Mouse (Mus musculus) liver, embryonic 15.5 days (tissue): Measurements from ENCODE around the gene Sf1. TPM values are rescaled to one million over a fixed set of nuclear protein-coding genes. Genes with fewer than 3 reads are reported as not detected.

ENCODE experiments used
- ATAC-seq: fragments of 200-750 bp; cut with Nextera tagmentation; 2 replicates; pipeline ENCODE4 v1.8.0; 2017; ENCODE audit warnings: moderate number of reproducible peaks, mild to moderate bottlenecking, moderate library complexity; ENCODE audit not compliant: insufficient read depth
- H3K27ac ChIP-seq: fragments of 300-500 bp; sonication (generic); replicated peaks from 2 replicates; pipeline ENCODE4 v1.5.1; 2015; ENCODE audit warnings: mild to moderate bottlenecking, inconsistent platforms
- H3K27me3 ChIP-seq: fragments of 300-500 bp; sonication (generic); 2 replicates; pipeline ENCODE4 v1.6.1; 2015; ENCODE audit warnings: mild to moderate bottlenecking, inconsistent platforms
- H3K36me3 ChIP-seq: fragments of 300-500 bp; sonication (generic); replicated peaks from 2 replicates; pipeline ENCODE4 v1.6.1; 2015; ENCODE audit warnings: moderate library complexity, mild to moderate bottlenecking, inconsistent platforms
- H3K4me1 ChIP-seq: fragments of 300-500 bp; sonication (generic); replicated peaks from 2 replicates; pipeline ENCODE4 v1.6.1; 2015; ENCODE audit warnings: inconsistent platforms
- H3K4me2 ChIP-seq: fragments of 300-500 bp; sonication (generic); 2 replicates; pipeline ENCODE4 v1.6.1; 2015; ENCODE audit warnings: moderate library complexity, mild to moderate bottlenecking, inconsistent platforms
- H3K4me3 ChIP-seq: fragments of 300-500 bp; sonication (generic); replicated peaks from 2 replicates; pipeline ENCODE4 v1.5.1; 2015; ENCODE audit warnings: mild to moderate bottlenecking, inconsistent platforms
- H3K9ac ChIP-seq: fragments of 300-500 bp; sonication (generic); 2 replicates; pipeline ENCODE4 v1.6.1; 2015; ENCODE audit warnings: moderate library complexity, mild to moderate bottlenecking, inconsistent platforms
- H3K9me3 ChIP-seq: fragments of 300-500 bp; sonication (generic); replicated peaks from 2 replicates; pipeline ENCODE4 v1.6.1; 2016; ENCODE audit warnings: inconsistent platforms
- WGBS: fragments of 180-500 bp; shearing (Covaris S2); methylation state at CpG from one replicate; pipeline ENCODE4 v1.1.7; 2015; ENCODE audit warnings: mixed read lengths; ENCODE audit not compliant: insufficient replicate concordance; 5-methylcytosine and 5-hydroxymethylcytosine counted together
- polyA plus RNA-seq: library from polyadenylated mRNA; unstranded; fragments of >200 nt; fragmentation: Nextera tagmentation; extraction: Ambion mirVana; gene quantifications from 2 replicates; pipeline ENCODE4 v1.2.1, GENCODE M21; 2015

Sf1 gene
- polyA plus RNA-seq, 1 experiment from 2014 or later, result 64.3 TPM

DNA sequence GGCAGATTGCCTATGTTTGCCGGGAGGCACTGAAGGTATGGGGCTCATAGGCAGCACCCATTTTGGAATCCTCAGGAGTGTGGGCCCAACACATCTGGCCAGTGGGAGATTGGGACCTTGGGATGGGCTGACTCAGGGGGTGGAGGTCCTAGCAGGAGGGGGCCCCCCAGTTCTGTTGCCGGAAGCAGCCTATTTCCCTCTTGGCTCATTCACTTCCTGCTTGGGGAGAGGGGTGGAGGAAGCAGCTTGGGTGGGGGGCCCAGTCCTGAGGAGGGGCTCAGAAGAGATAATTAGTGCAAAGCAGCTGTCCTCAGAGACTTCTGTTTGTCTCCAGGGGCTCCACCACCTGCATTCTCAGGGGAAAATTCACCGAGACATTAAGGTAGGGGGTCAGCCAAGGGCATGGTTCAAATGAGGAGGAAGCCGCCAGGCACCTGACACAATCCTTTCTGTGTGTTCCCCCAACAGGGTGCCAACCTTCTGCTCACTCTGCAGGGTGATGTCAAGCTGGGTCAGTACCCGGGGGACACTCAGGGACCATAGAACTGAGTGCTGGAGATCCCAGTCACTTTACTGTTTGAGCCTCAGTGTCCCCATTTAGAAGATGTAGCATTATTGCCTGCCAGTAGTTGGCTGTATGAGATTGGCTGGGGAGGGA is 21.1 kb upstream of the Sf1 start:
- ATAC-seq, result no peak

DNA sequence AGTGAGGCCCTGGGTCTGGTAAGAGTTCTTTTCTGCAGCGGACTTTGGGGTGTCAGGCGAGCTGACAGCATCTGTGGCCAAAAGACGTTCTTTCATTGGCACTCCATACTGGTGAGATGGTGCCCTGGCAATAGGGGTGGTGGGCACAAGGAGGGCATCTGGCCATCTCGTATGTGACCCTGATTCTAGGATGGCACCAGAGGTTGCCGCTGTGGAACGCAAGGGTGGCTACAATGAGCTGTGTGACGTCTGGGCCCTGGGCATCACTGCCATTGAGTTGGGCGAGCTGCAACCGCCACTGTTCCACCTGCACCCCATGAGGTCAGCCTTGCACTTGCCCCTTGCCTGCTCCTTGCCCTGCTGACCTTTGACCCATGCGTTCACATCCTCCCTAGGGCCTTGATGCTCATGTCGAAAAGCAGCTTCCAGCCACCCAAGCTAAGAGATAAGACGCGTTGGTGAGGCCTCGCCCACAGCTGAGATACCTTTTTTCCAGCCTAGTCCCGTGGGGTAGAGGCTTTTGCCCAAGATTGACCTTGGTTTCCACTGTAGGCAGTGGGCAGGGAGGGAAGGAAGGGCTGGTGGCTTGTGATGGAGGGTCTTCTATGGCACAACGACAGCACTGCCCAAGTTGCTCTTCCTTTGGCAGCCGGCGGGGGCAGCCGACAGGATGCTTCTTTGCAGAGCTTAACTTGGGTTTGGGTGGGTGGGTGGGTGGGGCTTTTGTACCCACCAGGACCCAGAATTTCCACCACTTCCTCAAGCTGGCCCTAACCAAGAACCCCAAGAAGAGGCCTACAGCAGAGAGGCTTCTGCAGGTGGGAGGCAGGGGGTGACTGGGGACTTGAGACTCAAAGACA is 20.2 kb upstream of the Sf1 start:
- WGBS, result 56% methylated on average over 19 of the region's 19 CpGs
- peak overlapping the region; percentile 100; the same call in 1 of the 2 replicates for H3K4me2 ChIP-seq
- ATAC-seq, result no peak
- H3K4me1 ChIP-seq, result peaks cover 70% of the 10 kb centered on the region
- no peaks in the 10 kb centered on the region for H3K27me3 ChIP-seq
- H3K36me3 ChIP-seq, result peaks cover 47% of the 10 kb centered on the region
- H3K27ac ChIP-seq, result no peak overlapping the region
- H3K4me3 ChIP-seq, result 0 out of 2 replicates have a peak overlapping the region, but pooled peaks have one; percentile 73
- no peaks in the 10 kb centered on the region for H3K9me3 ChIP-seq
- no peak overlapping the region for H3K9ac ChIP-seq

More for the DNA sequence above, 21.1 kb upstream of the Sf1 start:
- no peaks in the 10 kb centered on the region for H3K9me3 ChIP-seq
- peak overlapping the region; percentile 73 for H3K4me3 ChIP-seq
- H3K36me3 ChIP-seq, result peaks cover 56% of the 10 kb centered on the region
- H3K27ac ChIP-seq, result peak overlapping the region; percentile 71; the same call in 1 of the 2 replicates
- peak overlapping the region; percentile 100 for H3K4me2 ChIP-seq
- no peak overlapping the region for H3K9ac ChIP-seq
- WGBS, result 43% methylated on average over 5 of the region's 5 CpGs
- H3K4me1 ChIP-seq, result peaks cover 75% of the 10 kb centered on the region
- H3K27me3 ChIP-seq, result no peaks in the 10 kb centered on the region

DNA sequence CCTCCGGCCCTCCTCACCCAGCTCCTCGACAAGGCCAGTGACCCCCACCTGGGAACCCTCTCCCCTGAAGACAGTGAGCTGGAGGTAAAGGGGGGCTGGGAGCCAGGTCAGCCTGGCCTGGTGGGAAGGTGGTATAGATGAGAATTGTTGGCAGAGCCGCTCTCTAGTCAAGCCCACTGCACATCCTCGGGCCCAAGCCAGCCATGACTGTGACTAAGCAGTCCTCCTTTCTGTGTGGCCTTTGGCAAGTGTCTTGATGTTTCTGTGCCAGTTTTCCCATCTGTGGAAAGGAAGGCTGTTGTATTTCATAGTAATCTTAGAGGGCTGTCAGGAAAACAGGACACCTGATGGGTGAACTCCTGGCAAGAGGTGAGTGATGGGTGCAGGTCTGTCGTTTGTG is 19.5 kb upstream of the Sf1 start:
- ATAC-seq, result no peak
- peaks cover 74% of the 10 kb centered on the region for H3K4me1 ChIP-seq
- H3K27me3 ChIP-seq, result no peaks in the 10 kb centered on the region
- H3K27ac ChIP-seq, result no peak overlapping the region
- whole genome bisulfite sequencing, result 70% methylated on average over 5 of the region's 5 CpGs
- no peak overlapping the region for H3K4me2 ChIP-seq
- H3K9ac ChIP-seq, result no peak overlapping the region
- no peaks in the 10 kb centered on the region for H3K9me3 ChIP-seq
- no peak overlapping the region for H3K4me3 ChIP-seq
- peaks cover 40% of the 10 kb centered on the region for H3K36me3 ChIP-seq

DNA sequence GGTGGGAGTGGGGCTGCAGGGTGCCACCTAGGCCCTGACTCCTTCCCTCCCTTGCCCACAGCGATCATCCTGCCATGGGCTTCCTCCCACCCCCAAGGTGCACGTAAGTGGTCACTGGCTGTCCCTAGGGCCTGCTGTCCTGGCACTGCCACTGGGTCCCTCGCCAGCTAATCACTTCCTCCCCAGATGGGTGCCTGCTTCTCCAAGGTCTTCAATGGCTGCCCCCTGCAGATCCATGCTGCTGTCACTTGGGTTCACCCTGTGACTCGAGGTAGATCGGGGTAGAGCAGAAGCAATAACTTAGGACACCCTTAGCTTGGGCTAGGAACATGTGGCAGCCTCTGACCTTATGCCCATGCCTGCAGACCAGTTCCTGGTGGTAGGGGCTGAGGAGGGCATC is 17.5 kb upstream of the Sf1 start:
- no peak for ATAC-seq
- Histone ChIP-seq H3K9me3 (no peaks in the 10 kb centered on the region), H3K4me2 (no peak overlapping the region), H3K27me3 (no peaks in the 10 kb centered on the region), H3K9ac (no peak overlapping the region), H3K4me1 (peaks cover 64% of the 10 kb centered on the region), H3K36me3 (peaks cover 27% of the 10 kb centered on the region), H3K4me3 (no peak overlapping the region), H3K27ac (no peak overlapping the region)
- 82% methylated on average over 5 of the region's 5 CpGs for WGBS

DNA sequence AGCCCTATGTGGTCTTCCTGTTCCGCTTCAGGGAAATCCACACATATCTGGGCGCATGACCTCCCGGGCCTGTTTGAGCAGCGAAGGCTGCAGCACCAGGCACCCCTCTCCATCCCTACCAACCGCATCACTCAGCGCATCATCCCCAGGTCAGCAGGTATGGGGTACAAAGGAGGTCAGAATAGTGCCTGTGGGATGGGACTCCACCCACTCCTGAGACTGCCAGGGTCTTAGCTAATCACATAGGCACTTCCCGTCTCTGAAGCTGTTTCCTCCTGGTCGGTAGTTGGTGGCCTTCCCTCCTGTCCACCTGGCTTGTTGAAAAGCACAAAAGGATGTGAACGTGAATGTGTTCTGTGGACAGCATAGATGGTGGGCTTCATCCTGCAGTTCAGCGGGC is 16.8 kb upstream of the Sf1 start:
- Histone ChIP-seq H3K4me3 (no peak overlapping the region), H3K4me2 (no peak overlapping the region), H3K36me3 (peaks cover 27% of the 10 kb centered on the region), H3K27ac (no peak overlapping the region), H3K27me3 (no peaks in the 10 kb centered on the region), H3K4me1 (peaks cover 65% of the 10 kb centered on the region), H3K9ac (no peak overlapping the region), H3K9me3 (no peaks in the 10 kb centered on the region)
- no peak for ATAC-seq
- 75% methylated on average over 10 of the region's 10 CpGs for WGBS

DNA sequence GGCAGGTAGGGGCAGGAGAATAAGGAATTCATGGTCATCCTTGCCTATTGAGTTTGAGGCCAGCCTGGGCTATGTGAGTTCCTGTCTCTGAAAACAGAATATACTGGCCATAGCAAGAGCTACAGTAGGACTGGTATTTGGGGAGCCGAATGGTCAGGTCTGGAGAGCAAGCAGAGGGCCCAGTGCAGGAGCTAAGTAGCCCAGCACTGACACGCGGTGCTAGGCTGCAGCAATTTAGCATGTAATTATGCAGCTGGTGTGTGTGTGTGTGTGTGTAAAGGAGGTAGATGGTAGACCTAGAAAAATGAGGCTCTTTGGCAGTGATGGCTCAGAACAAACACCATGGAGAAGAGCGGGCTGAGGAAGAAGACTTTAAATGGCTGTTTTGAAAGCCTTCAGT is 15.9 kb upstream of the Sf1 start:
- Histone ChIP-seq H3K4me1 (peaks cover 59% of the 10 kb centered on the region), H3K27ac (no peak overlapping the region)
- WGBS, result 87% methylated on average over 4 of the region's 4 CpGs

DNA sequence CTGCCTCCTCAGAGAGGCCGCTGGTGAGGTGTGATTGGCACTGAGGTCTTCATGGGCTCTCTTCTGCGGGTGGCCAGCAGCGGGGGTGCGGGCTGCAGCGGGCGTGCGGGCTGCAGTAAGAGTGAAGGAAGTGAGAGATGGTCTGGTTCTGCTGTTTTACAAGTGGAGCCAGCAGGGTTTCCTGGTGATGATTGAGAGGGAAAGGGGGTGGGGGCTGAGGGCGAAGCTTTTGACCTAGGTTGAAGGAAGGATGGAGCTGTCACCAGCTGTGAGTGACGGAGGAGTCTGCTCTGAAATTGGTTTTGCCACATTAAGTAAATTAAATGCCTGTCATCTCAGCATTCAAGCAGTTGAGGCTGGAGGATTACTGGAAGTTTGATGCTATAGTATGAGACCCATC is 14.8 kb upstream of the Sf1 start:
- Histone ChIP-seq H3K27me3 (no peaks in the 10 kb centered on the region), H3K9me3 (no peaks in the 10 kb centered on the region), H3K36me3 (peaks cover 35% of the 10 kb centered on the region), H3K9ac (peak overlapping the region; percentile 16; the same call in 1 of the 2 replicates), H3K4me3 (no peak overlapping the region), H3K4me2 (peak overlapping the region; percentile 23; the same call in 1 of the 2 replicates), H3K4me1 (peaks cover 50% of the 10 kb centered on the region), H3K27ac (peak overlapping the region; percentile 5; the same call in 1 of the 2 replicates)
- WGBS, result 31% methylated on average over 9 of the region's 9 CpGs
- no peak for ATAC-seq

More for the DNA sequence above, 15.9 kb upstream of the Sf1 start:
- Histone ChIP-seq H3K4me2 (no peak overlapping the region), H3K27me3 (no peaks in the 10 kb centered on the region), H3K36me3 (peaks cover 27% of the 10 kb centered on the region), H3K4me3 (no peak overlapping the region), H3K9ac (no peak overlapping the region), H3K9me3 (no peaks in the 10 kb centered on the region)
- ATAC-seq, result no peak

DNA sequence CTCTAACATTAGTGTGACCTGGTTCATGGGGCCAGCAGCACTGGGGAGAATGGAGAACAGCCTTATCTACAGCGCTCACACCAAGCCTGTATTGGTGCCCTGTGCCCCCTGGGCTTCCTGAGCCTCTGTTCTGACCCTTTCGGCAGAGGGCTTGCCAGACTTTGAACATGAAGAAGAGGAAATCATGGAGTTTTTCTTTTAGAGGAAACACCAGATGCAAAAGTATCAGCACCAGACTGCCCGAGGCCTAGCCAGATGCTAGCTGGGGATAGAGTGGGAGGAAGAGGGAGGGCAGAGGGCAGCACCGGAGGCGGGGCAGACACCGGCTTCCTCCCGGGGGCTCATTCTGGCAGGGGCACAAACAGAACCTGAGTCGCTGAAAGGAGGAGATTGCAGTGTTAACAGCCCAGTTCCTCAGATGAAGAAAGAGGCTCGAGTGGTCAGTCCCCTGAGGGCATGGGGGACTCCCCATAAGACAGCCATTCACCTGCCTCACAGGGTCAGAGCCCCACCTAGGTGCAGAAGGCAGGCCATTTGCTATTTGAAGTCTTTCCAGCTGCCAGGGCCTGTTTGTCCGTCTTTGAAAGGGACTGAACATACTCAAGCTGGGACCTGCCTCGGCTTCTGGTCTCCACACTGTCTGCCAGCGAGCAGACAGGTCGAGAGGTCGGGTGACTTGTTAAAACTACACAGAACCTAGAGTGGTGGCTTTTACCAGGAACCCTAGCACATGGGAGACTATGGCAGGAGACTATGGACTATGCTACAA is 14.1 kb upstream of the Sf1 start:
- H3K9ac ChIP-seq, result peak overlapping the region; percentile 16; the same call in 1 of the 2 replicates
- H3K27me3 ChIP-seq, result no peaks in the 10 kb centered on the region
- peak overlapping the region; percentile 5 for H3K27ac ChIP-seq
- H3K36me3 ChIP-seq, result peaks cover 30% of the 10 kb centered on the region
- peak overlapping the region; percentile 23 for H3K4me2 ChIP-seq
- 19% methylated on average over 14 of the region's 14 CpGs for WGBS
- H3K4me3 ChIP-seq, result no peak overlapping the region
- H3K4me1 ChIP-seq, result peaks cover 47% of the 10 kb centered on the region
- peak; percentile 51 for ATAC-seq
- H3K9me3 ChIP-seq, result no peaks in the 10 kb centered on the region

DNA sequence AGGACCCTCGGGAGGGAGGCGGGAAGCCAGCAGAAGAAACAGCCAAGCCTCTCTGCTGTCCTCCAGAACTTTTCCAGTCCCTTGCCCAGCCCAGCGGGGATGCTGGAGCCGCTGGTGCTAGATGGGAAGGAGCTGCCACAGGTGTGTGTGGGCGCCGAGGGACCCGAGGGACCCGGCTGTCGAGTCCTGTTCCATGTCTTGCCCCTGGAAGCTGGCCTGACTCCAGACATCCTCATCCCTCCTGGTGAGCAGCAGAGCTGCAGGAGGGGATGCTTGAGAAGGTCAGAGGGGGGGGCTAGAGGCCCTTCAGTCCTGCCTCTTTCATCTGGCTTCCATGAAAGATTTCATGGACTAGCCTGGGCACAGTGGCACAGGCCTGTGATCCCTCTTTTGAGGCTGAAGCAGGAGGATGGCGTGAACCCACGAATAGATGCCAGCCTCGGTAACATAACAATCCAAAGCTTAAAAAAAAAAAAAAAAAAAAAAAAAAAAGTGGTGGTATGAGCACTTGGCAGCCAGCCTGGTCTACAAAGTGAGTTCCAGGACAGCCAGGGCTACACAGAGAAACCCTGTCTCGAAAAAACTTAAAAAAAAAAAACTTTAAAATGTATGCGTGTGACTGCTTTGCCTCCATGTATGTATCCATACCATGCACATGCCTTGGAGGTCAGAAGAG is 11.9 kb upstream of the Sf1 start:
- H3K9me3 ChIP-seq, result no peaks in the 10 kb centered on the region
- no peak overlapping the region for H3K4me2 ChIP-seq
- H3K36me3 ChIP-seq, result peaks cover 15% of the 10 kb centered on the region; the same call in 1 of the 2 replicates
- no peak overlapping the region for H3K27ac ChIP-seq
- 65% methylated on average over 14 of the region's 14 CpGs for WGBS
- ATAC-seq, result no peak
- H3K4me1 ChIP-seq, result peaks cover 31% of the 10 kb centered on the region
- no peaks in the 10 kb centered on the region for H3K27me3 ChIP-seq
- H3K4me3 ChIP-seq, result no peak overlapping the region
- no peak overlapping the region for H3K9ac ChIP-seq

DNA sequence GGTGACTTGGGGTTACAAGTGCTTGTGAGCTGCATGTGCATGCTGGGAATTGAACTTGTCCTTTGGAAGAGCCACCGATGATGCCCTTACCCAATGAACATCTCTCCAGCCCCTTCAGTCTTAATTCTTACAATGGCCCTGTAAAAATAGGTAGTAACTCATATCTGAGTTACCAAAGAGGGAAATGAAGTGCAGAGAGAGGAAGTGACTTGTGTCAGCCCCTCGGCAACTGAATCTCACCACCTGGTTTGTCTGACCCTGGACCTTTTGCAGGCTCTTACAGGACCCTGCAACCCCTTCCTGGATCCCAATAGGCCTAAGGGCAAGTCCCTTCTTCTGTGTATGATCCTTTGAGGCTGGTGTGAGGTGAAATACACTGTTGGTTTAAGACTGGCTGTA is 11.4 kb upstream of the Sf1 start:
- no peaks in the 10 kb centered on the region for H3K27me3 ChIP-seq
- 29% methylated on average over 2 of the region's 2 CpGs for WGBS
- no peaks in the 10 kb centered on the region for H3K9me3 ChIP-seq
- peaks cover 30% of the 10 kb centered on the region for H3K4me1 ChIP-seq
- H3K4me2 ChIP-seq, result no peak overlapping the region
- no peak overlapping the region for H3K4me3 ChIP-seq
- no peak overlapping the region for H3K27ac ChIP-seq
- H3K9ac ChIP-seq, result no peak overlapping the region
- H3K36me3 ChIP-seq, result peaks cover 10% of the 10 kb centered on the region; the same call in 1 of the 2 replicates
- ATAC-seq, result no peak
